Mouse (Mus musculus): Measurements from ENCODE around the gene Gadd45b. TPM values are rescaled to one million over a fixed set of nuclear protein-coding genes. Genes with fewer than 3 reads are reported as not detected.
A peak's percentile ranks its signal among the peaks of the same experiment; 100 is the strongest.

The Gadd45b gene
- total RNA-seq (2021), result 10 to 100 TPM in 1 of 2 experiments, 1 to 10 TPM in 1; 8.2 to 14.1 TPM

- intact Hi-C loops (cut with DNase I), result loop anchor here (2.0 kb wide), 1 partner anchor 65 kb away; no protein-coding TSS in a partner anchor
These were observed at the start of gene Gadd45b for GRCm38 (mm10) chr10:80929299-80930226. Gene Gadd45b, plus strand, starts transcription at chr10:80930073.

GRCm38 (mm10) chr10:80880131-80880641, 49.7 kb upstream of the Gadd45b start:
- intact Hi-C loops (cut with DNase I), result loop anchor here (1.0 to 2.0 kb wide), 2 partner anchors 58 to 115 kb away; no protein-coding TSS in a partner anchor

More at GRCm38 (mm10) chr10:80929299-80930226, at the start of gene Gadd45b:
- DNase-seq (ENCODE audit: low spot score), result peak; percentile 99

GRCm38 (mm10) chr10:80880901-80881300, 49.0 kb upstream of the Gadd45b start:
- intact Hi-C loops (cut with DNase I), result loop anchor here (1.0 to 2.0 kb wide), 2 partner anchors 59 to 114 kb away; no protein-coding TSS in a partner anchor
- DNase-seq (ENCODE audit: low spot score), result no peak

More at GRCm38 (mm10) chr10:80880131-80880641, 49.7 kb upstream of the Gadd45b start:
- DNase-seq (ENCODE audit: low spot score), result no peak

DNA sequence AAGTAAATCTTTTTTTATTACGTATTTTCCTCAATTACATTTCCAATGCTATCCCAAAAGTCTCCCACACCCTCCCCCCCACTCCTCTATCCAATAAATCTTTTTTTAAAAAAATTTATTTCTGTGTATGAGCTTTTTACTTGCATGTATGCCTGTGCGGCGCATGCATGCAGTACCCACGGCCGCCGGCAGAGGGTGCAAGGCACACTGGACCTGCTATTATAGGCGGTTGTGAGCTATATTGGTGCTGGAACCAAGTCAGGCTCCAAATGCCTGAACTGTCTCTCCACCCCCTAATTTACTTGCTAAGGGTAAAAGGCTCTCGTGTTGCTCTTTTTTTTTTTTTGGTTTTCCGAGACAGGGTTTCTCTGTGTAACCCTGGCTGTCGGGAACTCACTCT, 48.6 kb upstream of the Gadd45b start:
- intact Hi-C loops (cut with DNase I), result loop anchor here (2.0 kb wide), 1 partner anchor 114 kb away; no protein-coding TSS in a partner anchor

DNA sequence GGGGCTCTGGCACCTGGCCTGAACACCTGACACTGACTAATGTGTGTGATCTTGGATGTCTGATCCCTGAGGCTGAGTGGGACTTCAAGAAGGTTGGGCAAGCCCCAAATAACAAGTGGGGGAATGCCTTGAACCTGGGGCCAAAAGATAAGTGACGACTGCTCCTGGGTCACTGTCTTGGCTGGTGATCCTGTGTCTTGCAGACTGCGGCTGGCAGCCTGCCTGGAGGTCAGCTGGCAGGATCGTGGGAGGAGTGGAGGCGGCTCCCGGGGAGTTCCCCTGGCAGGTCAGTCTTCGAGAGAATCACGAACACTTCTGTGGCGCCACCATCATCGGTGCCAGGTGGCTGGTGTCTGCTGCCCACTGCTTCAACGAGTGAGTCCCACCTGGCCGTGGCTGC, 42.7 kb upstream of the Gadd45b start:
- peak; percentile 44 for DNase-seq (ENCODE audit: low spot score)
- intact Hi-C loops (cut with DNase I), result no loop called here

More for the DNA sequence above, 48.6 kb upstream of the Gadd45b start:
- DNase-seq (ENCODE audit: low spot score), result no peak

- intact Hi-C loops (cut with DNase I), result loop anchor here (5.0 kb wide), 1 partner anchor 597 kb away; no protein-coding TSS in a partner anchor
- DNase-seq (ENCODE audit: low spot score), result no peak
These were observed 34.8 kb upstream of the Gadd45b start for GRCm38 (mm10) chr10:80895100-80895499.

GRCm38 (mm10) chr10:80895697-80896096, 34.2 kb upstream of the Gadd45b start:
- intact Hi-C loops (cut with DNase I), result loop anchor here (5.0 kb wide), 1 partner anchor 597 kb away; no protein-coding TSS in a partner anchor

GRCm38 (mm10) chr10:80896581-80897485, 33.0 kb upstream of the Gadd45b start:
- intact Hi-C loops (cut with DNase I), result loop anchor here (5.0 kb wide), 1 partner anchor 595 kb away; no protein-coding TSS in a partner anchor
- DNase-seq (ENCODE audit: low spot score), result no peak

More at GRCm38 (mm10) chr10:80895697-80896096, 34.2 kb upstream of the Gadd45b start:
- DNase-seq (ENCODE audit: low spot score), result no peak

GRCm38 (mm10) chr10:80897861-80898510, 31.9 kb upstream of the Gadd45b start:
- no peak for DNase-seq (ENCODE audit: low spot score)
- intact Hi-C loops (cut with DNase I), result loop anchor here (5.0 kb wide), 1 partner anchor 594 kb away; no protein-coding TSS in a partner anchor

GRCm38 (mm10) chr10:80899074-80899473, 30.8 kb upstream of the Gadd45b start:
- intact Hi-C loops (cut with DNase I), result loop anchor here (5.0 kb wide), 1 partner anchor 593 kb away; no protein-coding TSS in a partner anchor

GRCm38 (mm10) chr10:80899591-80900317, 30.1 kb upstream of the Gadd45b start:
- intact Hi-C loops (cut with DNase I), result loop anchor here (5.0 kb wide), 1 partner anchor 593 kb away; no protein-coding TSS in a partner anchor
- DNase-seq (ENCODE audit: low spot score), result no peak

More at GRCm38 (mm10) chr10:80899074-80899473, 30.8 kb upstream of the Gadd45b start:
- no peak for DNase-seq (ENCODE audit: low spot score)

- intact Hi-C loops (cut with DNase I), result no loop called here
- DNase-seq (ENCODE audit: low spot score), result peak; percentile 99
These were observed 29.3 kb upstream of the Gadd45b start, which contains the start of gene Timm13 for GRCm38 (mm10) chr10:80900318-80901247. Gene Timm13, minus strand, starts transcription at chr10:80900969.

DNA sequence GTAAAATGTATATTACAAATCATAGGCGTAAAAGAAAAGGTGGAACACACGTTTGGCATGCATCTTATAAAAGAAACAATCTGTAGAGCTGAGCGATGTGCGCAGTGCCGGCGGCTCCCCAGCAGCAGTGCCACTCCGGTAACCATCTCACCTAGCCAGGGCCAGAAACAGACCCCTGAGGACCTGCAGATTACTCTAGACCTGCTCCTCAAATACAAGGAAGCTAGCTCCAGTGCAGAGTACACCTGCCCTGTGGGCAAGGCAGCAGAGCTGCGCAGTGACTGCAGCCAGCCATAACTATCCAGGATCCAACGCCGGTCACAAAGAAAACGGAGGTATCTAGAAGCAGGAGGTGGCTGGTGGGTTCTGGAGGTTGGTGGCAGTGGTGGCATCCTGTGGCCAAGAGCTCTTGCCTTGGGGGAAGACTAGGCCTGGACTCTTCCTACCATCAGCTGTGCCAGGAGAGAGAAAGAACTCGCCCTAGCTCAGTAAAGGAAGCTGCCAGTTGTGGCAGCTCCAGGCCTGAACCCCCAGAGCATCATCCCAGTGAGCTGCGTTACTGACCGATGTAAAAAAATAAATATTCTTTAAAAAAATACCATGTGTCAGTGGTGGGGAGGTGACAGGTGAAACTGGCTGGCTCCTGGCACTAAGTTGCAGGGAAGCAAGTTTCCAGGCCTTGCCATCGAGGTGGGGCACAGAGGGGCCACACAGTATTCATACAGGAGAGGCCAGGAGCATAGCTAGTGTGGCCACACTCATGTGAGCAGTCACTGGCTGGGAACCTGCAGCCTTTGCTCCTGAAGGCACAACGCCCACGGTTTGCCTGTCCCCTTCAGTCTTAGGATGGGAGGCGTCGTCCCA, 28.2 kb upstream of the Gadd45b start:
- intact Hi-C loops (cut with DNase I), result loop anchor here (2.0 kb wide), 1 partner anchor 17 kb away; the partner anchor contains the start of gene Lmnb2
- DNase-seq (ENCODE audit: low spot score), result no peak

- intact Hi-C loops (cut with DNase I), result loop anchor here (2.0 kb wide), 1 partner anchor 16 kb away; the partner anchor contains the start of gene Lmnb2
- no peak for DNase-seq (ENCODE audit: low spot score)
These were observed 27.5 kb upstream of the Gadd45b start for GRCm38 (mm10) chr10:80902273-80902940.

DNA sequence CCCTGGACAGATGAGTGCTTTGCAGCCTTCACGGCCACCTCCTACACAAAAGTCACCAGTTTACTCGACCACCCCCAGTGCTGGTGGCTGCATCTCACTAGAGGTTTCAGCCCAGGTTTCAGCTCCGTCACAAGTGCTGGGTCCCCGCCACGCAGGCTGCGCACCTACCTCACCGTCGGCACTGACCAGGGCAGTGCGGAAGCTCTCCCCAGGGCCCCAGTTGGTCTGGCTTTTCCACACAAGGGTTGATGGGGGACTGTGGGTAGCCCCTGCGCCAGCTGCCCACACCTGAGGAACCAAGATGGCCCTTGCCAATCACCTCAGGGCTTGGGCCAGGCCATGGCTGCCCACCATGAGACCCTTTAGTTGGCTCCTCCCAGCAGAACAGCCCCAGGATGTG, 26.6 kb upstream of the Gadd45b start:
- DNase-seq (ENCODE audit: low spot score), result no peak
- intact Hi-C loops (cut with DNase I), result loop anchor here (2.0 kb wide), 1 partner anchor 16 kb away; the partner anchor contains the start of gene Lmnb2

All from heart, postnatal 25 days (tissue).